Mouse (Mus musculus): ENCODE results near the gene Fggy. TPM values are rescaled to one million over a fixed set of nuclear protein-coding genes. Genes with fewer than 3 reads are reported as not detected.

Fggy gene
- total RNA-seq, 4 experiments from 2014 or later = 17.5 to 25.4 (median 19.4) TPM

GRCm38 (mm10) chr4:95772663-95773062 lies 215.4 kb downstream of the Fggy start:
- no peak for DNase-seq (ENCODE audit: low spot score in 2 of 2)

- DNase-seq (ENCODE audit: low spot score in 2 of 2) = no peak
These were observed 218.3 kb downstream of the Fggy start for GRCm38 (mm10) chr4:95775574-95775973.

- no peak for DNase-seq (ENCODE audit: low spot score in 2 of 2)
These were observed 220.5 kb downstream of the Fggy start for GRCm38 (mm10) chr4:95777839-95778238.

- no peak for DNase-seq (ENCODE audit: low spot score in 2 of 2)
These were observed 221.2 kb downstream of the Fggy start for GRCm38 (mm10) chr4:95778528-95778927.

- DNase-seq (ENCODE audit: low spot score in 2 of 2) = no peak
These were observed 227.0 kb downstream of the Fggy start for GRCm38 (mm10) chr4:95784146-95784895.

GRCm38 (mm10) chr4:95787609-95788008 lies 230.3 kb downstream of the Fggy start:
- DNase-seq (ENCODE audit: low spot score in 2 of 2) = no peak

GRCm38 (mm10) chr4:95788867-95789266 lies 231.6 kb downstream of the Fggy start:
- DNase-seq (ENCODE audit: low spot score in 2 of 2) = no peak

- no peak for DNase-seq (ENCODE audit: low spot score in 2 of 2)
These were observed 234.7 kb downstream of the Fggy start for GRCm38 (mm10) chr4:95791913-95792475.

GRCm38 (mm10) chr4:95793647-95794328 lies 236.5 kb downstream of the Fggy start:
- DNase-seq (ENCODE audit: low spot score in 2 of 2) = no peak

GRCm38 (mm10) chr4:95794651-95795050 lies 237.3 kb downstream of the Fggy start:
- DNase-seq (ENCODE audit: low spot score in 2 of 2) = no peak

GRCm38 (mm10) chr4:95795283-95795682 lies 238.0 kb downstream of the Fggy start:
- DNase-seq (ENCODE audit: low spot score in 2 of 2) = no peak

GRCm38 (mm10) chr4:95819650-95820049 lies 262.3 kb downstream of the Fggy start:
- DNase-seq (ENCODE audit: low spot score in 2 of 2) = no peak

- DNase-seq (ENCODE audit: low spot score in 2 of 2) = no peak
These were observed 264.7 kb downstream of the Fggy start for GRCm38 (mm10) chr4:95821906-95822579.

- no peak for DNase-seq (ENCODE audit: low spot score in 2 of 2)
These were observed 270.9 kb downstream of the Fggy start for GRCm38 (mm10) chr4:95828164-95828563.

- DNase-seq (ENCODE audit: low spot score in 2 of 2) = no peak
These were observed 273.0 kb downstream of the Fggy start for GRCm38 (mm10) chr4:95830320-95830719.

GRCm38 (mm10) chr4:95839860-95840259 lies 282.6 kb downstream of the Fggy start:
- DNase-seq (ENCODE audit: low spot score in 2 of 2) = no peak

GRCm38 (mm10) chr4:95840389-95841053 lies 283.2 kb downstream of the Fggy start:
- DNase-seq (ENCODE audit: low spot score in 2 of 2) = no peak

- peak; percentile 5 to 10 for DNase-seq (ENCODE audit: low spot score in 2 of 2)
These were observed 288.8 kb downstream of the Fggy start for GRCm38 (mm10) chr4:95845981-95846617.

- no peak for DNase-seq (ENCODE audit: low spot score in 2 of 2)
These were observed 289.9 kb downstream of the Fggy start for GRCm38 (mm10) chr4:95847219-95847618.

GRCm38 (mm10) chr4:95847664-95848063 lies 290.4 kb downstream of the Fggy start:
- no peak for DNase-seq (ENCODE audit: low spot score in 2 of 2)

- DNase-seq (ENCODE audit: low spot score in 2 of 2) = no peak
These were observed 292.2 kb downstream of the Fggy start for GRCm38 (mm10) chr4:95849497-95849896.

Measured in left cerebral cortex, adult 8-10 months (tissue).